Mouse (Mus musculus) liver, embryonic 14.5 days (tissue): ENCODE measurements around the gene Nipa2. TPM values are rescaled to one million over a fixed set of nuclear protein-coding genes. Genes with fewer than 3 reads are reported as not detected.

Experiments
- ATAC-seq: fragments of 200-750 bp; cut with Nextera tagmentation; 2 replicates; pipeline ENCODE4 v1.8.0; 2017; ENCODE audit warnings: moderate number of reproducible peaks, mild to moderate bottlenecking, moderate library complexity; ENCODE audit not compliant: insufficient read depth
- DNase-seq, 3 experiments: peaks; one replicate each; pipeline ENCODE4 v3.0.0-alpha.2; 2012 to 2013; ENCODE audit warnings: low read depth in 3 of 3, low spot score in 3 of 3
- H3K27ac ChIP-seq: fragments of 300-500 bp; sonication (generic); 2 replicates; pipeline ENCODE4 v1.5.1; 2014; ENCODE audit warnings: moderate library complexity, mild to moderate bottlenecking, control low read depth, inconsistent platforms
- H3K27me3 ChIP-seq: fragments of 300-500 bp; sonication (generic); 2 replicates; pipeline ENCODE4 v1.6.1; 2014; ENCODE audit warnings: mild to moderate bottlenecking, low read length, moderate library complexity; ENCODE audit not compliant: control insufficient read depth, insufficient read depth
- H3K36me3 ChIP-seq: fragments of 300-500 bp; sonication (generic); replicated peaks from 2 replicates; pipeline ENCODE4 v1.6.1; 2014; ENCODE audit warnings: low read depth; ENCODE audit not compliant: control insufficient read depth, insufficient read depth
- H3K4me1 ChIP-seq, 2 experiments: fragments of 200-500 bp in 1 of 2; fragments of 300-500 bp in 1 of 2; sonication (generic) in 1 of 2; replicated peaks; 2 replicates each; pipeline ENCODE4 v1.6.1; 2012 to 2014; ENCODE audit warnings: antibody characterized with exemption in 1 of 2, inconsistent platforms in 1 of 2, low read length in 1 of 2; ENCODE audit not compliant: control insufficient read depth in 2 of 2, insufficient read depth in 2 of 2
- H3K4me2 ChIP-seq: fragments of 300-500 bp; sonication (generic); 2 replicates; pipeline ENCODE4 v1.6.1; 2014; ENCODE audit warnings: low read depth, mild to moderate bottlenecking, control low read depth, moderate library complexity
- H3K4me3 ChIP-seq, 2 experiments: fragments of 200-500 bp in 1 of 2; fragments of 300-500 bp in 1 of 2; sonication (generic) in 1 of 2; 2 replicates each; pipeline ENCODE4 v1.5.1; 2012 to 2014; ENCODE audit warnings: low read depth in 2 of 2, low read length in 2 of 2, mild to moderate bottlenecking in 2 of 2, control low read depth in 1 of 2, inconsistent platforms in 1 of 2, moderate library complexity in 1 of 2; ENCODE audit not compliant: insufficient read depth in 1 of 2
- H3K9ac ChIP-seq: fragments of 300-500 bp; sonication (generic); replicated peaks from 2 replicates; pipeline ENCODE4 v1.6.1; 2014; ENCODE audit warnings: mild to moderate bottlenecking, control low read depth, moderate library complexity
- H3K9me3 ChIP-seq: fragments of 300-500 bp; sonication (generic); 2 replicates; pipeline ENCODE4 v1.6.1; 2016; ENCODE audit warnings: low read length, mixed read lengths; ENCODE audit not compliant: control insufficient read depth
- CTCF ChIP-seq: IDR thresholded peaks from 2 replicates; pipeline ENCODE4 v1.5.1; 2016; ENCODE audit warnings: antibody characterized with exemption, low read depth, control low read depth
- EP300 ChIP-seq: IDR thresholded peaks from 2 replicates; pipeline ENCODE4 v1.6.1; 2016; ENCODE audit warnings: antibody characterized with exemption, low read depth
- WGBS: fragments of 180-500 bp; shearing (Covaris S2); extraction: QIAGEN DNeasy Blood & Tissue Kit; methylation state at CpG from one replicate; pipeline ENCODE4 v1.1.7; 2014; ENCODE audit not compliant: insufficient replicate concordance; 5-methylcytosine and 5-hydroxymethylcytosine counted together
- polyA plus RNA-seq, 2 experiments: library from polyadenylated mRNA; depleted of rRNA in 1 of 2; stranded (reverse) in 1 of 2; unstranded in 1 of 2; fragments of >200 nt; fragmentation: Nextera tagmentation in 1 of 2; extraction: Ambion mirVana in 1 of 2; gene quantifications; 2 replicates each; pipeline versions ENCODE4 v1.2.1 to v1.2.3; 2012 to 2014

Nipa2 gene
- polyA plus RNA-seq, 2 experiments: 9.8 to 27.5 TPM

- Histone ChIP-seq H3K4me1 (no peaks in the 10 kb centered on the region), H3K27ac (no peak overlapping the region), H3K9me3 (no peaks in the 10 kb centered on the region), H3K27me3 (no peaks in the 10 kb centered on the region), H3K4me2 (no peak overlapping the region), H3K9ac (no peak overlapping the region), H3K36me3 (no peaks in the 10 kb centered on the region), H3K4me3 (no peak overlapping the region)
- TF ChIP-seq EP300 (no peak), CTCF (no peak)
- DNase-seq (no peak), ATAC-seq (no peak)
- WGBS: 61% methylated on average over 5 of the region's 5 CpGs
These were observed 58.5 kb downstream of the Nipa2 start for GRCm38 (mm10) chr7:55903766-55904165.

- H3K36me3 ChIP-seq: peaks cover 2% of the 10 kb centered on the region; the same call in 1 of the 2 replicates
- H3K4me1 ChIP-seq: no peaks in the 10 kb centered on the region
- no peak overlapping the region for H3K27ac ChIP-seq
- ATAC-seq: no peak
- no peaks in the 10 kb centered on the region for H3K27me3 ChIP-seq
- no peak for DNase-seq
- no peaks in the 10 kb centered on the region for H3K9me3 ChIP-seq
- 83% methylated on average over 11 of the region's 11 CpGs for WGBS
- TF ChIP-seq CTCF (no peak), EP300 (no peak)
- H3K4me2 ChIP-seq: no peak overlapping the region
- H3K9ac ChIP-seq: no peak overlapping the region
- H3K4me3 ChIP-seq: no peak overlapping the region
These were observed 70.5 kb downstream of the Nipa2 start for GRCm38 (mm10) chr7:55891797-55892196.

- no peak overlapping the region for H3K9ac ChIP-seq
- no peak overlapping the region for H3K27ac ChIP-seq
- no peaks in the 10 kb centered on the region for H3K4me1 ChIP-seq
- TF ChIP-seq EP300: no peak
- no peak for TF ChIP-seq CTCF
- no peak overlapping the region for H3K4me3 ChIP-seq
- ATAC-seq (no peak), DNase-seq (no peak)
- H3K4me2 ChIP-seq: no peak overlapping the region
- H3K27me3 ChIP-seq: no peaks in the 10 kb centered on the region
- H3K9me3 ChIP-seq: no peaks in the 10 kb centered on the region
- H3K36me3 ChIP-seq: peaks cover 2% of the 10 kb centered on the region; the same call in 1 of the 2 replicates
These were observed 71.5 kb downstream of the Nipa2 start for GRCm38 (mm10) chr7:55890731-55891130.

- ATAC-seq (no peak), DNase-seq (no peak)
- no peaks in the 10 kb centered on the region for H3K27me3 ChIP-seq
- no peaks in the 10 kb centered on the region for H3K9me3 ChIP-seq
- no peak overlapping the region for H3K4me3 ChIP-seq
- peaks cover 2% of the 10 kb centered on the region; the same call in 1 of the 2 replicates for H3K36me3 ChIP-seq
- no peak overlapping the region for H3K9ac ChIP-seq
- H3K4me1 ChIP-seq: no peaks in the 10 kb centered on the region
- WGBS: 65% methylated on average over 4 of the region's 4 CpGs
- H3K27ac ChIP-seq: no peak overlapping the region
- TF ChIP-seq CTCF: no peak
- H3K4me2 ChIP-seq: no peak overlapping the region
These were observed 72.3 kb downstream of the Nipa2 start for GRCm38 (mm10) chr7:55889996-55890395.

GRCm38 (mm10) chr7:55888603-55889002 lies 73.7 kb downstream of the Nipa2 start:
- H3K4me2 ChIP-seq: no peak overlapping the region
- H3K27me3 ChIP-seq: no peaks in the 10 kb centered on the region
- no peaks in the 10 kb centered on the region for H3K9me3 ChIP-seq
- no peak overlapping the region for H3K27ac ChIP-seq
- TF ChIP-seq CTCF (no peak), EP300 (no peak)
- ATAC-seq (no peak), DNase-seq (no peak)
- peaks cover 2% of the 10 kb centered on the region; the same call in 1 of the 2 replicates for H3K36me3 ChIP-seq
- 64% methylated on average over 4 of the region's 4 CpGs for WGBS
- no peak overlapping the region for H3K4me3 ChIP-seq
- H3K9ac ChIP-seq: no peak overlapping the region
- no peaks in the 10 kb centered on the region for H3K4me1 ChIP-seq

Other genes starting within 250 kb of the Nipa2 start
- 0.17 and 0.25 TPM in 2 replicates for gene Siglech, start 194.3 kb downstream of the Nipa2 start, polyA plus RNA-seq (2012; rRNA removed)
- 0.24 and 0.42 TPM in 2 replicates for gene Siglech, start 194.3 kb downstream of the Nipa2 start, polyA plus RNA-seq (2014; fragmentation: Nextera tagmentation; extraction: Ambion mirVana)
- gene Tubgcp5, start 168.3 kb downstream of the Nipa2 start, polyA plus RNA-seq (2012; rRNA removed): 3.4 and 4.1 TPM in 2 replicates
- gene Tubgcp5, start 168.3 kb downstream of the Nipa2 start, polyA plus RNA-seq (2014; fragmentation: Nextera tagmentation; extraction: Ambion mirVana): 7.1 and 7.2 TPM in 2 replicates
- gene Cyfip1, start 120.7 kb downstream of the Nipa2 start, polyA plus RNA-seq (2012; rRNA removed): 5.2 and 6.4 TPM in 2 replicates
- 16.1 TPM in 2 replicates for gene Cyfip1, start 120.7 kb downstream of the Nipa2 start, polyA plus RNA-seq (2014; fragmentation: Nextera tagmentation; extraction: Ambion mirVana)
- 6.6 and 8.1 TPM in 2 replicates for gene Nipa1, start 57.5 kb upstream of the Nipa2 start, polyA plus RNA-seq (2012; rRNA removed)
- 10.9 and 12.3 TPM in 2 replicates for gene Nipa1, start 57.5 kb upstream of the Nipa2 start, polyA plus RNA-seq (2014; fragmentation: Nextera tagmentation; extraction: Ambion mirVana)
- 5.2 and 8.5 TPM in 2 replicates for gene Herc2, start 87.7 kb upstream of the Nipa2 start, polyA plus RNA-seq (2012; rRNA removed)
- 12.1 and 15.2 TPM in 2 replicates for gene Herc2, start 87.7 kb upstream of the Nipa2 start, polyA plus RNA-seq (2014; fragmentation: Nextera tagmentation; extraction: Ambion mirVana)